Mouse (Mus musculus) left cerebral cortex, adult 9 months (tissue): ENCODE results near the gene Sult6b2.
A peak's percentile ranks its signal among the peaks of the same experiment; 100 is the strongest.

Source experiments
- DNase-seq, 2 experiments: peaks; one replicate each; pipeline ENCODE4 v3.0.0; 2022; ENCODE audit warnings: low spot score in 2 of 2

Gene Sult6b2

GRCm38 (mm10) chr6:142804402-142804801 lies at the start of gene Sult6b2:
Gene Sult6b2, minus strand, starts transcription at chr6:142804502.
- no peak for DNase-seq

- DNase-seq, result no peak
Observed at GRCm38 (mm10) chr6:142852419-142853377, 48.4 kb upstream of the Sult6b2 start.

DNA sequence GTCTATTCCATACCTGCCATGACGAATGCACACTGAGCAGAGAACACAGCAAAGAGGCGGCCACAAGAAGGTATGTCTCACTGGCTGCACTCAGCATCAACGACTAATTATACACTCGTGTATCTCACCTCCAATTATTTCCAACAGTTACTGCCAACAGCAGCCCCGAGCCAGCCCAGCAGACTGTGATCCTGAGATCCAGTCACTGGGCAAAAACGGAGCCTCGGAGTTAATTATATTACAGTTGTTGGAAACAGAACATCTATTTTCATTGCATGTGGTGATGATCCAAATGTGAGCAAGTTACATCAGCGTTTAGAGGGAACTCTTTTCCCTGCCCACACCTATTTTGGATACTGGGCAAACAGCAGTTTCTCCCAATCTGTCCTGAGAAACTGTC lies 46.1 kb upstream of the Sult6b2 start:
- DNase-seq, result peak in 1 of 2 experiments; percentile 46

GRCm38 (mm10) chr6:142849326-142849725 lies 45.0 kb upstream of the Sult6b2 start:
- no peak for DNase-seq

- DNase-seq, result no peak
Observed at GRCm38 (mm10) chr6:142847914-142848674, 43.8 kb upstream of the Sult6b2 start.

- no peak for DNase-seq
Observed at GRCm38 (mm10) chr6:142846855-142847254, 42.6 kb upstream of the Sult6b2 start.

- DNase-seq, result no peak
Observed at GRCm38 (mm10) chr6:142845066-142845465, 40.8 kb upstream of the Sult6b2 start.

GRCm38 (mm10) chr6:142844061-142844460 lies 39.8 kb upstream of the Sult6b2 start:
- no peak for DNase-seq

- no peak for DNase-seq
Observed at GRCm38 (mm10) chr6:142838501-142838900, 34.2 kb upstream of the Sult6b2 start.

DNA sequence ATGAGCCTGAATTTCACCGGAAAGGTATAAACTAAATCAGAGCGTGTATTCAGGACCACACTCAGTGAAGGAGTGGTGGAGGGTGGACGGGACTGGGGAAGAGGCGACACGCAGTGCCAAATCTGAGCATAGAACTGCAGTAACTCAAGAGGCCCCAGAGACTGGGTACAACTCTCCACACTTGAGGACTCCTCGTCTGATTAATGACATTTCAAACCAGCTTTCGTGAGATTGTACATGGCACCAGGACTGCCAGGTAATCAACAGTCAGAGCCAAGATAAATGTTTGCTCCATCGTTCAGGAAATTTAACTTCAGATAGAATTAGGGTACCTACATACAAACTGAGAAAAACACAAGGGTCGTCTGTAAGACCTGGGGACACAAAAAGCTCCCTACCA lies 33.0 kb upstream of the Sult6b2 start:
- no peak for DNase-seq

- DNase-seq, result no peak
Observed at GRCm38 (mm10) chr6:142835726-142836125, 31.4 kb upstream of the Sult6b2 start.

GRCm38 (mm10) chr6:142834911-142835310 lies 30.6 kb upstream of the Sult6b2 start:
- DNase-seq, result no peak

DNA sequence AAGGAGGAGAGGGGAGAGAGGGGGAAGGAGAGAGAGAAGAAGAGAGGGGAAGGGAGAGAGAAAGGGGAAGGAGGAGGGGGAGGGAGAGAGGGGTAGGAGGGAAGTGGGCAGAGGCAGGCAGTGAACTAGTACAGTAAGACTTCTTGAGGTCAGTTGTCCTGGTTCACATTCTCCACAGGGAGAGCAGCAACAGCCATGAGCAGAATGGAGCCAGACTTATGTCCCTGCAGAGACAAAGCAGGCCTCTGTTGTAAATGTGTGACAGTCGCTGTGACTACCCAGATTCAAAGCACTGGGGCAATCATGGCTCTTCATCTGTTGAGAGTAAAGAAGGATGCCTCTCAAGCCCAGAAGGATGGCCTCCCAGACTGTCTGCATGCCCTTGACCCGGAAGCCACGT lies 27.4 kb upstream of the Sult6b2 start:
- DNase-seq, result no peak

- DNase-seq, result no peak
Observed at GRCm38 (mm10) chr6:142831243-142831642, 26.9 kb upstream of the Sult6b2 start.

DNA sequence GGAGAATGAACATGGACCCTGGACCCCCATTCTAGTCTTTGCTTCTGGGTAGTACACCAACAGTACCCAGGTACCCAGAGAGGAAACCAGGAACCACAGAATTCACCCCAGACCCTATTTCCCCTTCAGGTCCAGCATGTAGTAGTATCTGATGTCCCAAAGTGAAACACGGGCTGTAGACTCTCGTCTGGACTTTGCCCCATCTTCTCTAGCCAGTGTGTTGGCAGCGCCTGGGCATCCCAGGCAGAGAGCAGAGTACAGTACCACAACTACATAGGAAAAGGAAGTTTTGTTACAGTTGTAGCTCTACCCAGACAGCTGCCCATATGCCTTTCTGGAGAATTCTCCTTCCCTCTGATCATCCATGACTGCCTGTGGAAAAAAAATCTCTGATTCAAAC lies 25.9 kb upstream of the Sult6b2 start:
- DNase-seq, result no peak

- DNase-seq, result no peak
Observed at GRCm38 (mm10) chr6:142825449-142825848, 21.1 kb upstream of the Sult6b2 start.

GRCm38 (mm10) chr6:142823008-142823787 lies 18.9 kb upstream of the Sult6b2 start:
- DNase-seq, result no peak

- DNase-seq, result no peak
Observed at GRCm38 (mm10) chr6:142818306-142818705, 14.0 kb upstream of the Sult6b2 start.

- no peak for DNase-seq
Observed at GRCm38 (mm10) chr6:142815513-142815912, 11.2 kb upstream of the Sult6b2 start.

DNA sequence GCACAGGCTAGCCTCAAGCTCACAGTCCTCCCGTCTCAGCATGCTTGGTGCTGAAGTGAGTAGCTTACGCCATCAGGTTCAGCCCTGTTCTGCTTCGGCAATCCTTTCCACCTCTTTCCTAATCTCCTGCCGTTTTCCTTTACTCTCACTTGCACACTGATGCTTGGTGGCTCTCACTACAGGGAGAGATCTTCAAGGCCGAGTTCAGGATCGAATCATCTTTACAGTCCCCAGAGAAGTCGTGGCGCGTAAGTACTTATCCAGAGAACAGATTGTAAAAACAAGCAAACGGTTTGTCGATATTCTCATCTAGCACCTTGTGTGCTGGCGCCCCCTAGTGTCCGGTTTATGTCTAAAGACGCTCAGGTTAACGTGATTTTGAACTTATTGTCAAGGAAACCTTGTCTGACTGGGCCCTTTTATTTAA lies 10.2 kb upstream of the Sult6b2 start:
- peak; percentile 50 to 92 for DNase-seq

DNA sequence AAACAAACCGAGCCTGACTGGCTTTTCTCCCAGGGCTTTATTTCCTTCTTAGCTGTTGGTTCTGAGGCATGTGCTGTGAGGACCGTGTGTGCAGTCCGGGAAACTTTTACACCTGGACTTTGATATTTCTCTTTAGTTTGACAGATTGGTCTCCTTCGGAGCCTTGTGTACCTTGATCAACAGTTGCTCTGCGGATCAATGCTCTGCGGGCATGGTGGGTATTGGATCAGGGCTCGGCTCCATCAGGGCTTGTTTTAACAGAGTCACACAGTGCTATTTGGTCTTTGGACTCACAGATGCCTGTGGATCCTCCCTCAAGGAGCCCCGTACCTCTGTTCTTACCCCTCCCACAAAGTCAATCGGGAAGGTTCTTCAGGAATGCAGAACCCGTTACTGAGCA lies 9.7 kb upstream of the Sult6b2 start:
- no peak for DNase-seq

- DNase-seq, result no peak
Observed at GRCm38 (mm10) chr6:142812969-142813368, 8.7 kb upstream of the Sult6b2 start.
